Mouse (Mus musculus): Measurements from ENCODE around the gene Sept9. TPM values are rescaled to one million over a fixed set of nuclear protein-coding genes. Genes with fewer than 3 reads are reported as not detected.

The Sept9 gene
- polyA plus RNA-seq, 1 experiment from 2014 or later, result 40.8 TPM

GRCm38 (mm10) chr11:117249282-117249984 lies 50.0 kb downstream of the Sept9 start:
- ATAC-seq (ENCODE audit: low read depth), result no peak
- H3K4me3 ChIP-seq (ENCODE audit: low read depth, low read length), result no peak overlapping the region
- WGBS (ENCODE audit: insufficient replicate concordance), result 48% methylated on average over 18 of the region's 18 CpGs
- H3K36me3 ChIP-seq (ENCODE audit: control insufficient read depth, insufficient read depth), result no peaks in the 10 kb centered on the region
- no peaks in the 10 kb centered on the region for H3K9me3 ChIP-seq (replicated peaks; ENCODE audit: control insufficient read depth, low read length)
- no peak overlapping the region for H3K4me2 ChIP-seq (ENCODE audit: low read depth, low read length)
- H3K4me1 ChIP-seq (ENCODE audit: control insufficient read depth, low read depth, low read length), result peaks cover 5% of the 10 kb centered on the region
- no peaks in the 10 kb centered on the region for H3K27me3 ChIP-seq (ENCODE audit: control insufficient read depth, insufficient read depth, low read depth, low read length)
- no peak overlapping the region for H3K9ac ChIP-seq (ENCODE audit: low read depth, low read length)
- H3K27ac ChIP-seq (ENCODE audit: low read length), result no peak overlapping the region

- no peak overlapping the region for H3K4me2 ChIP-seq (ENCODE audit: low read depth, low read length)
- H3K9me3 ChIP-seq (replicated peaks; ENCODE audit: control insufficient read depth, low read length), result no peaks in the 10 kb centered on the region
- ATAC-seq (ENCODE audit: low read depth), result no peak
- H3K27ac ChIP-seq (ENCODE audit: low read length), result no peak overlapping the region
- H3K9ac ChIP-seq (ENCODE audit: low read depth, low read length), result no peak overlapping the region
- no peaks in the 10 kb centered on the region for H3K36me3 ChIP-seq (ENCODE audit: control insufficient read depth, insufficient read depth)
- no peaks in the 10 kb centered on the region for H3K27me3 ChIP-seq (ENCODE audit: control insufficient read depth, insufficient read depth, low read depth, low read length)
- 53% methylated on average over 22 of the region's 22 CpGs for WGBS (ENCODE audit: insufficient replicate concordance)
- H3K4me3 ChIP-seq (ENCODE audit: low read depth, low read length), result no peak overlapping the region
- H3K4me1 ChIP-seq (ENCODE audit: control insufficient read depth, low read depth, low read length), result peaks cover 5% of the 10 kb centered on the region
Observed at GRCm38 (mm10) chr11:117249985-117250928, 50.8 kb downstream of the Sept9 start.

GRCm38 (mm10) chr11:117251755-117252154 lies 52.3 kb downstream of the Sept9 start:
- Histone ChIP-seq H3K9ac (ENCODE audit: low read depth, low read length) (no peak overlapping the region), H3K36me3 (ENCODE audit: control insufficient read depth, insufficient read depth) (no peaks in the 10 kb centered on the region), H3K4me3 (ENCODE audit: low read depth, low read length) (no peak overlapping the region), H3K4me2 (ENCODE audit: low read depth, low read length) (no peak overlapping the region), H3K27ac (ENCODE audit: low read length) (no peak overlapping the region), H3K4me1 (ENCODE audit: control insufficient read depth, low read depth, low read length) (peaks cover 5% of the 10 kb centered on the region), H3K27me3 (ENCODE audit: control insufficient read depth, insufficient read depth, low read depth, low read length) (no peaks in the 10 kb centered on the region), H3K9me3 (replicated peaks; ENCODE audit: control insufficient read depth, low read length) (no peaks in the 10 kb centered on the region)
- no peak for ATAC-seq (ENCODE audit: low read depth)
- WGBS (ENCODE audit: insufficient replicate concordance), result 83% methylated on average over 4 of the region's 4 CpGs

GRCm38 (mm10) chr11:117252846-117253245 lies 53.4 kb downstream of the Sept9 start:
- no peak overlapping the region for H3K9ac ChIP-seq (ENCODE audit: low read depth, low read length)
- no peak overlapping the region for H3K4me2 ChIP-seq (ENCODE audit: low read depth, low read length)
- ATAC-seq (ENCODE audit: low read depth), result no peak
- no peak overlapping the region for H3K27ac ChIP-seq (ENCODE audit: low read length)
- H3K36me3 ChIP-seq (ENCODE audit: control insufficient read depth, insufficient read depth), result no peaks in the 10 kb centered on the region
- no peaks in the 10 kb centered on the region for H3K27me3 ChIP-seq (ENCODE audit: control insufficient read depth, insufficient read depth, low read depth, low read length)
- 65% methylated on average over 13 of the region's 13 CpGs for WGBS (ENCODE audit: insufficient replicate concordance)
- H3K4me1 ChIP-seq (ENCODE audit: control insufficient read depth, low read depth, low read length), result peaks cover 5% of the 10 kb centered on the region
- no peaks in the 10 kb centered on the region for H3K9me3 ChIP-seq (replicated peaks; ENCODE audit: control insufficient read depth, low read length)
- no peak overlapping the region for H3K4me3 ChIP-seq (ENCODE audit: low read depth, low read length)

DNA sequence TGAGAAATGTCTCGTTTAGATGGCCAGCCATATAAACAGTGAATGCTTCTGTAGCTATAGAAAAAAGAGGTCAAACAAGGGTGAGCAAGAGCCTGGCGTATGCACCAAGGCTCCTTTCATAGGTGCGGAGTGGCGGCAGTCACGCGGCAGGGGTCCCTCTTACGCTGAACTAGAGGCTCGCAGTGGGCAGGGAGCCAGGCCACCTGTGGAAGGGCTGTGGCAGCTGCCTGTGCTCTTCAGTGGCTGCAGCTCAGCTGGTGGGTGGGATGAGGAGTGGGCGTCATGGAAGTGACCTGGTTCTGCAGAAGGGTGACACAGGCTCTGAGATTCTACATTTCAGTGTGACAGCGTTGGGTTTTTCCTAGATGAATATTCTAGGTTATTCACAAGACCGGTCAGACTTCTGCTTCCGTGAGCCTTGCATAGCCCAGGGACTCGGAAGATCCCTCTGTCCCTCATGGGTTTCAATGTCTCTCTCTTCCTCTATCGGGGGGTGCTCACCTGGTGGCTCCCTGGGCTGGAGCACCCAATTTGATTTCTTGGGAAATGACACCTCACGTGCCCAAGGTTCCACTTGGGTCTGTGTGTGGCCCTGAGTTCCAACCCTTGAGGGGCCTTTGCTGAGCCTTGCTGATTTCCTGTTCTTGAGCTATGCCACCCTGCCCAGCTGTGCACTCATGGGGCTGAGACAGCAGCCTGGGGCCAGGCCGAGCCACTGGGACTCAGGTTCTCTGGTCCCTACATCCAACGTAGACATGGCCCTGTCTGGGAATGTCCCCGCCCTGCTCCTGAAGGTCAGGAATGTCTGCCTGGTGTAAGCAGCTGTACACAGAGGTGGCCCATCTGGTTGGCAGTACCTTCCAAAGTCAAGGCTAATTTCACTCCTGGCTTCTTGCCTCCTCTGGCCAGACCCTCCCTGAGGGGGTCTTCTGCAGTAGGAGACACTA lies 55.0 kb downstream of the Sept9 start:
- H3K4me1 ChIP-seq (ENCODE audit: control insufficient read depth, low read depth, low read length), result peaks cover 2% of the 10 kb centered on the region
- H3K4me2 ChIP-seq (ENCODE audit: low read depth, low read length), result no peak overlapping the region
- no peak overlapping the region for H3K9ac ChIP-seq (ENCODE audit: low read depth, low read length)
- whole genome bisulfite sequencing (ENCODE audit: insufficient replicate concordance), result 73% methylated on average over 18 of the region's 18 CpGs
- H3K27ac ChIP-seq (ENCODE audit: low read length), result no peak overlapping the region
- no peak overlapping the region for H3K4me3 ChIP-seq (ENCODE audit: low read depth, low read length)
- no peaks in the 10 kb centered on the region for H3K9me3 ChIP-seq (replicated peaks; ENCODE audit: control insufficient read depth, low read length)
- no peaks in the 10 kb centered on the region for H3K27me3 ChIP-seq (ENCODE audit: control insufficient read depth, insufficient read depth, low read depth, low read length)
- ATAC-seq (ENCODE audit: low read depth), result peak; percentile 16; the same call in 1 of the 2 replicates
- no peaks in the 10 kb centered on the region for H3K36me3 ChIP-seq (ENCODE audit: control insufficient read depth, insufficient read depth)

DNA sequence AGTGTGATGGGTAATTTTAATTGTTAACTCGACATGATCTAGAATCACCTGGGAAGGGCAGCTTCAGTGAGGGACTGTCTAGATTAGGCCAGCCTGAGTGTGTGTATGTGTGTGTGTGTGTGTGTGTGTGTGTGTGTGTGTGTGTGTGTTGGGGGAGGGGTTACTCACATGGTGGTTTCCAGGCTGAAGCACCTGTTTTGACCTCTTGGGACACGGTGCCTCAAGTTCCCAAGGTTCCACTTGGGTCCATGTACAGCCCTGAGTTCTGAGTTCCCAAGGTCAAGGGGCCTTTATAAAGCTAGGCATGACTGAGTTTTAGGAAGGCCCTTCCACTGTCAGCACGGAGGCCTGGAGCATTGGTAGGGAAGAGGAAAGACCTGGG lies 55.6 kb downstream of the Sept9 start:
- no peak for ATAC-seq (ENCODE audit: low read depth)

GRCm38 (mm10) chr11:117256088-117256487 lies 56.6 kb downstream of the Sept9 start:
- Histone ChIP-seq H3K4me3 (ENCODE audit: low read depth, low read length) (no peak overlapping the region), H3K9ac (ENCODE audit: low read depth, low read length) (no peak overlapping the region), H3K4me1 (ENCODE audit: control insufficient read depth, low read depth, low read length) (peaks cover 2% of the 10 kb centered on the region), H3K27me3 (ENCODE audit: control insufficient read depth, insufficient read depth, low read depth, low read length) (no peaks in the 10 kb centered on the region), H3K4me2 (ENCODE audit: low read depth, low read length) (no peak overlapping the region), H3K9me3 (replicated peaks; ENCODE audit: control insufficient read depth, low read length) (no peaks in the 10 kb centered on the region), H3K27ac (ENCODE audit: low read length) (no peak overlapping the region), H3K36me3 (ENCODE audit: control insufficient read depth, insufficient read depth) (no peaks in the 10 kb centered on the region)
- ATAC-seq (ENCODE audit: low read depth), result no peak
- 74% methylated on average over 9 of the region's 9 CpGs for WGBS (ENCODE audit: insufficient replicate concordance)

More for the DNA sequence above, 55.6 kb downstream of the Sept9 start:
- no peaks in the 10 kb centered on the region for H3K9me3 ChIP-seq (replicated peaks; ENCODE audit: control insufficient read depth, low read length)
- H3K9ac ChIP-seq (ENCODE audit: low read depth, low read length), result no peak overlapping the region
- H3K36me3 ChIP-seq (ENCODE audit: control insufficient read depth, insufficient read depth), result no peaks in the 10 kb centered on the region
- H3K4me2 ChIP-seq (ENCODE audit: low read depth, low read length), result no peak overlapping the region
- no peak overlapping the region for H3K27ac ChIP-seq (ENCODE audit: low read length)
- 58% methylated on average over 3 of the region's 3 CpGs for WGBS (ENCODE audit: insufficient replicate concordance)
- H3K4me3 ChIP-seq (ENCODE audit: low read depth, low read length), result no peak overlapping the region
- H3K27me3 ChIP-seq (ENCODE audit: control insufficient read depth, insufficient read depth, low read depth, low read length), result no peaks in the 10 kb centered on the region
- peaks cover 2% of the 10 kb centered on the region for H3K4me1 ChIP-seq (ENCODE audit: control insufficient read depth, low read depth, low read length)

GRCm38 (mm10) chr11:117256840-117257239 lies 57.4 kb downstream of the Sept9 start:
- no peaks in the 10 kb centered on the region for H3K27me3 ChIP-seq (ENCODE audit: control insufficient read depth, insufficient read depth, low read depth, low read length)
- no peaks in the 10 kb centered on the region for H3K36me3 ChIP-seq (ENCODE audit: control insufficient read depth, insufficient read depth)
- H3K4me2 ChIP-seq (ENCODE audit: low read depth, low read length), result no peak overlapping the region
- no peaks in the 10 kb centered on the region for H3K4me1 ChIP-seq (ENCODE audit: control insufficient read depth, low read depth, low read length)
- H3K27ac ChIP-seq (ENCODE audit: low read length), result no peak overlapping the region
- no peak for ATAC-seq (ENCODE audit: low read depth)
- H3K4me3 ChIP-seq (ENCODE audit: low read depth, low read length), result no peak overlapping the region
- no peaks in the 10 kb centered on the region for H3K9me3 ChIP-seq (replicated peaks; ENCODE audit: control insufficient read depth, low read length)
- no peak overlapping the region for H3K9ac ChIP-seq (ENCODE audit: low read depth, low read length)
- WGBS (ENCODE audit: insufficient replicate concordance), result 80% methylated on average over 6 of the region's 6 CpGs

Measured in liver, embryonic 16.5 days (tissue).